Mouse (Mus musculus) midbrain, embryonic 11.5 days (tissue): Measurements from ENCODE around the gene Ankrd10. TPM values are rescaled to one million over a fixed set of nuclear protein-coding genes. Genes with fewer than 3 reads are reported as not detected.

Source experiments
- ATAC-seq: fragments of 200-750 bp; cut with Nextera tagmentation; 2 replicates; pipeline ENCODE4 v1.8.0; 2017; ENCODE audit warnings: moderate TSS enrichment, moderate library complexity; ENCODE audit not compliant: low FRiP score
- DNase-seq: peaks from one replicate; pipeline ENCODE4 v3.0.0; 2015; ENCODE audit warnings: low spot score; ENCODE audit errors: missing footprints
- H3K27ac ChIP-seq: fragments of 300-500 bp; sonication (generic); 2 replicates; pipeline ENCODE4 v1.5.1; 2014; ENCODE audit warnings: low read depth, low read length
- H3K27me3 ChIP-seq: fragments of 300-500 bp; sonication (generic); 2 replicates; pipeline ENCODE4 v1.6.1; 2014; ENCODE audit warnings: mild to moderate bottlenecking, low read length, moderate library complexity, mixed read lengths; ENCODE audit not compliant: control insufficient read depth, insufficient read depth
- H3K36me3 ChIP-seq: fragments of 300-500 bp; sonication (generic); 2 replicates; pipeline ENCODE4 v1.6.1; 2014; ENCODE audit warnings: mild to moderate bottlenecking, low read length, moderate library complexity, mixed read lengths; ENCODE audit not compliant: control insufficient read depth, insufficient read depth
- H3K4me1 ChIP-seq: fragments of 300-500 bp; sonication (generic); 2 replicates; pipeline ENCODE4 v1.6.1; 2014; ENCODE audit warnings: low read length; ENCODE audit not compliant: control insufficient read depth, insufficient read depth
- H3K4me2 ChIP-seq: fragments of 300-500 bp; sonication (generic); 2 replicates; pipeline ENCODE4 v1.6.1; 2014; ENCODE audit warnings: mild to moderate bottlenecking, moderate library complexity
- H3K4me3 ChIP-seq: fragments of 300-500 bp; sonication (generic); 2 replicates; pipeline ENCODE4 v1.5.1; 2014; ENCODE audit warnings: low read depth, low read length
- H3K9ac ChIP-seq: fragments of 300-500 bp; sonication (generic); 2 replicates; pipeline ENCODE4 v1.6.1; 2014; ENCODE audit warnings: low read length
- H3K9me3 ChIP-seq: fragments of 300-500 bp; sonication (generic); 2 replicates; pipeline ENCODE4 v1.6.1; 2016; ENCODE audit warnings: low read length; ENCODE audit not compliant: control insufficient read depth
- whole genome bisulfite sequencing: fragments of 180-500 bp; shearing (Covaris S2); extraction: QIAGEN DNeasy Blood & Tissue Kit; methylation state at CpG from one replicate; pipeline ENCODE4 v1.1.7; 2014; 5-methylcytosine and 5-hydroxymethylcytosine counted together
- polyA plus RNA-seq: library from polyadenylated mRNA; unstranded; fragments of >200 nt; fragmentation: Nextera tagmentation; extraction: Ambion mirVana; gene quantifications from 2 replicates; pipeline ENCODE4 v1.2.1, GENCODE M21; 2014

Gene Ankrd10
- polyA plus RNA-seq, 1 experiment from 2014 or later = 90.2 TPM

DNA sequence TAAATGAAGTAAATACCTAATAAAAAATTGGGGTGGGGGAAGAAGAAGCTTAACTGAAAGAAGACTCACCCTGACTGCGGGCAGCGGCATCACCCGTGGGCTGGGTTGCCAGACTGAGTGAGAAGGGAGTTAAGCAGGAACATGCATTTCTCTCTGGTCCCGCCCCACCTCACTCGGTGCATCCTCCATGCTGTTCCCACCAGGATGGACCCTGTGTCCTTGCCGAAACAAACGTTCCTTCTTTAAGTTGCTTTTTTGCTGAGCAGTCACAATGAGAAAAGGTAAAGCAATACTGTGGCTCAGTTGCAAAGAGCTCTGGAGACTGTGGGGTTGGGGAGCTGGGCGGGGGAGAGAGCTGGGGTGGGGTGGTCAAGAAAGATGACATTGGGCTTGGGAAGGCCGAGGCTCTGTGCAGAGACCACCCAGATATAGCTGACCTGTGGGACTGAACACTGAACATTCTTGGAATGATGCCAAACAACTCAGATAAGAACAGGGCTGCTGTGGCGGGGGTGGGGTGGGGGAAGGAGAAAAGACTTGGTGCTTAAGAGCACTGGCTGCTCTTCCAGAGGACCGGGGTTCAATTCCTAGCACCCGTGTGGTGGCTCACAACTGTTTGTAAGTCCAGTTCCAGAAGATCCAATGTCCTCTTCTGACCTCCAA is 42.2 kb downstream of the Ankrd10 start:
- Histone ChIP-seq H3K9ac (no peak overlapping the region), H3K36me3 (no peaks in the 10 kb centered on the region), H3K4me3 (no peak overlapping the region), H3K27ac (no peak overlapping the region), H3K27me3 (no peaks in the 10 kb centered on the region), H3K4me2 (no peak overlapping the region), H3K9me3 (no peaks in the 10 kb centered on the region), H3K4me1 (no peaks in the 10 kb centered on the region)
- 78% methylated on average over 12 of the region's 12 CpGs for WGBS
- DNase-seq (no peak), ATAC-seq (no peak)

DNA sequence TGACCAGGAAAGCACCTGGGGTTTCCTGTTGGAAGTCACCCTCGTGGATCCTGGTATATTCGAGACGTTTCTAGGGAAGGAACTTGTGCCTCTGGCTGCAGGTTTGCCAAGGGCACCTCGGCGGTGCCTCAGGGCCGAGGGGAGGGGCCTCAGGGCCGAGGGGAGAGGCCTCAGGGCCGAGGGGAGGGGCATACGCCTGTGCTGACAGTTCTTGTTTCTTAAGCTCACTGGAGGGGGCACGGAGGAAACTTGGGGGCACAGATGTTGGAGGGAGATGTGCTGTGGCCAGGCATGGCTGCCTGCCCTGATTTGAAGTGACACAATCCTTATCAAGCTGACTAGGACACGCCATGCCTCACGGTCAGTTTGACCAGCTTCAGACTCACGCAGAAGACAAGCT is 43.3 kb downstream of the Ankrd10 start:
- ATAC-seq (no peak), DNase-seq (no peak)
- Histone ChIP-seq H3K27ac (no peak overlapping the region), H3K4me1 (no peaks in the 10 kb centered on the region), H3K36me3 (no peaks in the 10 kb centered on the region), H3K4me3 (no peak overlapping the region), H3K9ac (no peak overlapping the region), H3K9me3 (no peaks in the 10 kb centered on the region), H3K27me3 (no peaks in the 10 kb centered on the region), H3K4me2 (no peak overlapping the region)
- 59% methylated on average over 13 of the region's 13 CpGs for WGBS

DNA sequence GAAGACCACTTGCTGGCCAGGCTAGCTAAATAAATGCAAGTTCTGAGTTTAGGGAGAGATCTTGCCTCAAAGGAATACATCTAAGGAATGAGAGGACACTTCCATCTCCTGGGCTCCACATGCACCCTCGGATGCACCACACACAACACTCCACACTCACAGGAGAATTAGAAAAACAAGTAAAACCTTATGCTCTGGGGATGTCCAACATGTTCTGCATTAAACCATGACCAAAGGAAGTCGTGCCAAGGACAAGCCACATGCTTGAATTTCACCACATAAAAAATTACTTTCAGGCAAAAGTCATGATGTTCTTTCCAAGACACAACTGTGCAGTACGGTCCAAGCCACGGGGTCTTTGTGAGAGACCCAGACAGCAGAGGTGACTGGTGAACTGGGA is 43.7 kb downstream of the Ankrd10 start:
- 82% methylated on average over 4 of the region's 4 CpGs for WGBS

DNA sequence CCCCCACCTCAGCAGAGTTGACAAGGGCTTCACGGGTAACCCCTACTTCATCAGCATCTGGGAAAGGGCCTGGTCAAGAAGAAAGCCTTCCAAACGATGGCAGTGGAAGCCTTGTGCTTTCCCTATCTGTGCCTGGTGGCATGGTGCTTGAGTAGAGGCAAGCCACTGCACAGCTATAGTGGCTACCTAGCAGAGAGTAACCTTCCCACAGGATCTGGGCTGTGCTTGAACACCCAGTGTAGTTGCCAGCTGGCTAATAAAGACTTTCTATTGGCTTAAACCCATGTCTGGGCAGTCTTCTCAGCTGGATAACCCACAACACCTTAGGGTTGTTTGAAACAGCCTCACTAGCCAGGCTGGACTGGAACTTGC is 49.2 kb downstream of the Ankrd10 start:
- no peaks in the 10 kb centered on the region for H3K36me3 ChIP-seq
- no peak overlapping the region for H3K4me2 ChIP-seq
- no peak overlapping the region for H3K27ac ChIP-seq
- no peak overlapping the region for H3K4me3 ChIP-seq
- H3K27me3 ChIP-seq = no peaks in the 10 kb centered on the region
- H3K9me3 ChIP-seq = no peaks in the 10 kb centered on the region
- no peak for ATAC-seq
- H3K4me1 ChIP-seq = no peaks in the 10 kb centered on the region
- H3K9ac ChIP-seq = no peak overlapping the region
- DNase-seq = no peak
- WGBS = 69% methylated on average over 2 of the region's 2 CpGs

More for the DNA sequence above, 43.7 kb downstream of the Ankrd10 start:
- ATAC-seq (no peak), DNase-seq (no peak)
- H3K27ac ChIP-seq = no peak overlapping the region
- H3K4me2 ChIP-seq = no peak overlapping the region
- no peak overlapping the region for H3K9ac ChIP-seq
- H3K4me1 ChIP-seq = no peaks in the 10 kb centered on the region
- H3K9me3 ChIP-seq = no peaks in the 10 kb centered on the region
- H3K36me3 ChIP-seq = no peaks in the 10 kb centered on the region
- H3K27me3 ChIP-seq = no peaks in the 10 kb centered on the region
- H3K4me3 ChIP-seq = no peak overlapping the region

DNA sequence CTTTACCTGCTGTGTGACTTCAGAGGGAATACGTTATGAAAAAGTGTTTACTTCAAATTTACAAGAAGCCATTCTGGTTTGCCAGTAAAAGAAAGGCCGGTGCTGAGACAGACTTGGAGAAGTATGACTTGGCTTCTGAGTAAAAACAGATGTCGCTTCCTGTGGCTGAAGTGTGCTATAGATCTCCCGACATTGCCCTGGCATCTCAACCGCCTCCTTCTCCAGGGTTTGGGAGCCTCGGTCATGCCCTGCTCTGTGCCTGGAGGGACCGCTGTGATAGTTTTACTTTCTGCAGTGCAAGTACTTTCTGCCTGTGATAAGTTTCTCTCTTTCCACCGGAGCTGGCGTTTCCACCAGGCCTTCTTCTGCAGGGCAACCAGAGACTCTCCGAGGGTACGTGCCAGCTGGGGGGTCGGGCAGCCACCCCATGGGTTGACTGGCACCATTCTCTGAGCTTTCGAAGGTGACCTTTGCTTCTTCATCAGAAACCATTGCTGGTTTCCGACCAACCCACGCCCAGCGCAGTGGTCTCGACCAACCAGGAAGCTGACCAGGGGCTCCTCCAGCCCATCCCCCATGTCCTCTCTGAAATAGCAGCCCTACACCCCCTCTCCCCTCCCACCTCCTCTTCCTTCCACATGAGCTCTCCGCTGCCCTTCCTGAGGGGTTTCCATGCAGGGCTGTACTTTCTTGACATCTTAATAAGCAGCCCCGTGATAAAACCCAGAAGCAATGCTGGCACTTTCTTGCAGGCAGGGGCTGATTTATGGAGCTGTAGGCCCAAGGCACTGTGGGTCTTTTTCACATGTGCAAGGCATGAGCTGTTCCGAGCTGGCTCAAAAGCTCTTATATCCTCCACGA is 49.8 kb downstream of the Ankrd10 start:
- ATAC-seq = no peak
- no peaks in the 10 kb centered on the region for H3K9me3 ChIP-seq
- no peak overlapping the region for H3K4me2 ChIP-seq
- no peaks in the 10 kb centered on the region for H3K36me3 ChIP-seq
- no peak for DNase-seq
- no peaks in the 10 kb centered on the region for H3K4me1 ChIP-seq
- no peaks in the 10 kb centered on the region for H3K27me3 ChIP-seq
- H3K27ac ChIP-seq = no peak overlapping the region
- no peak overlapping the region for H3K9ac ChIP-seq
- H3K4me3 ChIP-seq = no peak overlapping the region
- WGBS = 85% methylated on average over 21 of the region's 21 CpGs

DNA sequence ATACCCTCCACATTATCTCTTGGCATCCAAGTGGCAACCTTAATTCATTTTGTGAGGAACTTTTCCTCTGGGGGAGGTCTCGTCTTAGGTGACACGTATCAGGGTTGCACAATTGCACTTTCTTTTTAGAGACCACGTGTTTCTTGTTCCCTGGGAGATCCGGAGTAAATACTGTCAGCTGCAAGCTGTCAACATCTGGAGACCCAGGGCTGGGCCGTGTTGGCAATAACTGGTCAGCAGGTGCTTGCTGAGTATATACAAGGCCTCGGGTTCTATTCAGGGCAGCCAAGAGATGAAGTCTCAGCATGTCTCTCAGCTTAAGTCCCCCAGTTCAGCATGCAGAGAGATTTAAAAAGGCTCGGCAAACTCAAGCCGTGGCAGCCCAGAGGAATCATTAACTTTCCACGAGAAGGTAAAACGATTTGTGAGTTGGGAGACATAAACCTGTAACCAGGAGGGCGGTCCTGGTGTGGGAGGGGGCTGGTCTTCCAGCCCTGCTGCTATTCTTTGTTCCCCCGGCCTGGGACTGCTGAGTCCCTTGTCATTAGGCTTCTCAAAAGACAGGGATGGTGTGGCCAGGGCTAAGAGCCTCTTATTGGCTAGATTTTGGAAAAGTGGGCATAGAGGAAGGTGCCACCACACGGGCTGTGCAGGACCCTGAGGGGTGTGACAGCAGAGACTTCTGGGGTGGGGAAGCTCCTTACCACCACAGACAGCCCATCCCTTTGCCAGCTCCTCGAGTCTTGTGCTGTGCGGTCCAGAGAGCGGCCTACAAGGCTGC is 59.8 kb downstream of the Ankrd10 start:
- DNase-seq = no peak
- H3K4me1 ChIP-seq = no peaks in the 10 kb centered on the region
- WGBS = 64% methylated on average over 16 of the region's 16 CpGs
- H3K27me3 ChIP-seq = no peaks in the 10 kb centered on the region
- no peak overlapping the region for H3K27ac ChIP-seq
- ATAC-seq = no peak
- no peaks in the 10 kb centered on the region for H3K9me3 ChIP-seq
- H3K9ac ChIP-seq = no peak overlapping the region
- no peak overlapping the region for H3K4me3 ChIP-seq
- H3K4me2 ChIP-seq = no peak overlapping the region
- H3K36me3 ChIP-seq = no peaks in the 10 kb centered on the region

DNA sequence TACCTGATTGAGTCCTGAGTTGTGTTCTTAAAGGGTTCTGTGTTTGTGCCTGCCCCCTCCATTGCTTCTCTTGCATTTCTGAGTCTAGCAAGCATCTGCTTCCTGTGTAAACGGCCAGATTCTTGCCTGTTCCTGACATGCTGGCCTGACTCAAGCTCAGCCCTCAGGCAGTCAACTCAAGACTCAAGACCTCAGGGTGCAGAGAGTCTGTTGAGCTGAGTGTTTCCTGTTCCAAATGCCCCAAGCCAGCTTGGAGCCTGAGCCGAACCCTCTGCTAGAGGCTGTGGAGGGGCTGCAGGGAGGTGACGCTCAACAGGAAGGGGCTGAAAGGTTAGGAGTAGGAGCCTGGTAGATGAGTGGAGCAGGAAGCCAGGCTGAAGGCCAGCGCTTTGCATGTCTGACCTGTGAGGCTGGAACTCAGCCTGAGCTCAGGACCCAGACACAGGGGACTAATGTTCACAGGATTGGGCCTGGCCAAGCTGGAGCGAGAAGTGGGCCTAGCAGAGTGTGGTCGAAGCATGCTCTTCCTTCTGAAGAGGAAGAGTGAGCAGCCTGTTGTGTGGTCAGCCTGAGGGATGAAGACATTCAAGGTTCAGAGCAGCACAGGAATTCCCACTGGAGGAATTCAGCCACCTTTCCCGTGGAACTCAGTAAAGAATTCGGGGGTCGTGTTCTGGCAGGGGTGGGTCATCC is 60.5 kb downstream of the Ankrd10 start:
- H3K4me2 ChIP-seq = no peak overlapping the region
- no peak overlapping the region for H3K9ac ChIP-seq
- no peak overlapping the region for H3K27ac ChIP-seq
- no peaks in the 10 kb centered on the region for H3K9me3 ChIP-seq
- H3K4me1 ChIP-seq = no peaks in the 10 kb centered on the region
- no peak overlapping the region for H3K4me3 ChIP-seq
- H3K27me3 ChIP-seq = no peaks in the 10 kb centered on the region
- ATAC-seq (no peak), DNase-seq (no peak)
- WGBS = 80% methylated on average over 9 of the region's 9 CpGs
- no peaks in the 10 kb centered on the region for H3K36me3 ChIP-seq

DNA sequence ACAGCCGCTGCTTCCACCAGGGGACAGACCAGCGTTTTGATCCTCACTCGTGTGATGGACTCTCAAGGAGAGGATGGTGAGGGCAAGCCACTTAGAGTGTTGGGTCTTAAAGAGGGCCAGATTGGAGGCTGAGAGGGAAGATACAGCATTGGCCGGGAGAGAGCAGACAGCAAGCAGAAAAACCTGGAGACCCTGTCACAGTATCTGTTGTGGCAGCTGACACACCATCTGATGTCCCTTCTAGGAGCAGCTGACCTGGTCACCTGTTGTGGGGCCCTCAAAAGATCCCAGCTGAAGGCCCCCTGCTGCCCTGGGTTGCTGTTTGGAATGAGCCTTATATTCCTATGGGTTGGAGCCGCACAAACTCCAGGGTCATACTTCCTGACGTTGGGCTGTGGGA is 63.1 kb downstream of the Ankrd10 start:
- Histone ChIP-seq H3K4me3 (no peak overlapping the region), H3K9ac (no peak overlapping the region), H3K27ac (no peak overlapping the region), H3K9me3 (no peaks in the 10 kb centered on the region), H3K4me1 (no peaks in the 10 kb centered on the region), H3K27me3 (no peaks in the 10 kb centered on the region), H3K36me3 (no peaks in the 10 kb centered on the region), H3K4me2 (no peak overlapping the region)
- WGBS = 76% methylated on average over 6 of the region's 6 CpGs
- DNase-seq (no peak), ATAC-seq (no peak)
